Mouse (Mus musculus): ENCODE measurements around the gene Gba.

GRCm38 (mm10) chr3:89210731-89211130 is 8.0 kb downstream of the Gba start:
- TF ChIP-seq EP300 (IDR thresholded peaks at IDR 0.05; ENCODE audit: low read depth) (no peak), CTCF (IDR thresholded peaks at IDR 0.05; ENCODE audit: low read depth) (no peak)

All from liver, postnatal 0 days (tissue).